Mouse (Mus musculus) cerebral cortex, adult 2 months (tissue): ENCODE measurements around the gene Mucl3.

Source experiments
- WGBS: fragments of 180-500 bp; shearing (Covaris S2); methylation state at CpG from one replicate; pipeline ENCODE4 v1.1.7; 2018; 5-methylcytosine and 5-hydroxymethylcytosine counted together

Gene Mucl3

GRCm38 (mm10) chr17:35643609-35644236 lies at the start of gene Mucl3:
TSS of gene Mucl3 (minus strand) at chr17:35643695.
- 77% methylated on average over 13 of the region's 13 CpGs for WGBS

- WGBS = 63% methylated on average over 4 of the region's 4 CpGs
Observed at GRCm38 (mm10) chr17:35692368-35692767, 48.9 kb upstream of the Mucl3 start.

- 77% methylated on average over 4 of the region's 4 CpGs for WGBS
Observed at GRCm38 (mm10) chr17:35691811-35692210, 48.3 kb upstream of the Mucl3 start.

- 81% methylated on average over 18 of the region's 18 CpGs for WGBS
Observed at GRCm38 (mm10) chr17:35689936-35690645, 46.6 kb upstream of the Mucl3 start.

GRCm38 (mm10) chr17:35688347-35689175 lies 45.1 kb upstream of the Mucl3 start:
- WGBS = 80% methylated on average over 25 of the region's 25 CpGs

- WGBS = 58% methylated on average over 9 of the region's 9 CpGs
Observed at GRCm38 (mm10) chr17:35685061-35685460, 41.6 kb upstream of the Mucl3 start.

GRCm38 (mm10) chr17:35681986-35682385 lies 38.5 kb upstream of the Mucl3 start:
- 79% methylated on average over 13 of the region's 13 CpGs for WGBS

- WGBS = 52% methylated on average over 6 of the region's 6 CpGs
Observed at GRCm38 (mm10) chr17:35680591-35680990, 37.1 kb upstream of the Mucl3 start.

- 2% methylated on average over 23 of the region's 23 CpGs for WGBS
Observed at GRCm38 (mm10) chr17:35673416-35674035, 30.0 kb upstream of the Mucl3 start, which contains the start of gene Gtf2h4. TSS of gene Gtf2h4 (minus strand) at chr17:35673739.

- WGBS = 83% methylated on average over 6 of the region's 6 CpGs
Observed at GRCm38 (mm10) chr17:35672527-35672926, 29.0 kb upstream of the Mucl3 start.

- 76% methylated on average over 6 of the region's 6 CpGs for WGBS
Observed at GRCm38 (mm10) chr17:35671846-35672245, 28.4 kb upstream of the Mucl3 start.

GRCm38 (mm10) chr17:35669731-35670130 lies 26.2 kb upstream of the Mucl3 start:
- 93% methylated on average over 9 of the region's 9 CpGs for WGBS

- under 1% methylated on average over 61 of the region's 61 CpGs for WGBS
Observed at GRCm38 (mm10) chr17:35667334-35668065, 24.0 kb upstream of the Mucl3 start, which contains the start of gene Vars2. TSS of gene Vars2 (minus strand) at chr17:35667592.

GRCm38 (mm10) chr17:35666851-35667256 lies 23.4 kb upstream of the Mucl3 start:
- 5% methylated on average over 13 of the region's 13 CpGs for WGBS

GRCm38 (mm10) chr17:35665957-35666515 lies 22.5 kb upstream of the Mucl3 start:
- WGBS = 74% methylated on average over 17 of the region's 17 CpGs

- WGBS = 77% methylated on average over 2 of the region's 2 CpGs
Observed at GRCm38 (mm10) chr17:35653086-35653485, 9.6 kb upstream of the Mucl3 start.

GRCm38 (mm10) chr17:35649429-35649828 lies 5.9 kb upstream of the Mucl3 start:
- 74% methylated on average over 2 of the region's 2 CpGs for WGBS

GRCm38 (mm10) chr17:35639352-35639751 lies 4.1 kb downstream of the Mucl3 start:
- WGBS = 59% methylated on average over 6 of the region's 6 CpGs

GRCm38 (mm10) chr17:35638475-35639190 lies 4.9 kb downstream of the Mucl3 start:
- WGBS = 28% methylated on average over 14 of the region's 14 CpGs

- 26% methylated on average over 5 of the region's 5 CpGs for WGBS
Observed at GRCm38 (mm10) chr17:35636363-35636762, 7.1 kb downstream of the Mucl3 start.
